Mouse (Mus musculus) skeletal muscle tissue, adult 2 months (tissue): ENCODE measurements at regions not wholly inside any gene's neighbourhood (a gene's known extent, or its start where the extent isn't known, plus 50 kb on each side); places are given as distances from the start of the nearest gene placed in this dataset.

ENCODE experiments used
- DNase-seq: peaks from one replicate; pipeline ENCODE4 v3.0.0-alpha.2; 2012; ENCODE audit warnings: low read depth, low spot score

- no peak for DNase-seq
Observed at GRCm38 (mm10) chr5:126954634-126955033, 287.0 kb upstream of the Tmem132c start.

GRCm38 (mm10) chr5:126964577-126964976, 277.0 kb upstream of the Tmem132c start:
- no peak for DNase-seq

GRCm38 (mm10) chr5:126967076-126967475, 274.5 kb upstream of the Tmem132c start:
- no peak for DNase-seq

- no peak for DNase-seq
Observed at GRCm38 (mm10) chr5:126969373-126969772, 272.2 kb upstream of the Tmem132c start.

GRCm38 (mm10) chr5:126971284-126971683, 270.3 kb upstream of the Tmem132c start:
- DNase-seq, result no peak

GRCm38 (mm10) chr5:126971981-126972380, 269.6 kb upstream of the Tmem132c start:
- DNase-seq, result no peak

GRCm38 (mm10) chr5:126973425-126973824, 268.2 kb upstream of the Tmem132c start:
- no peak for DNase-seq

GRCm38 (mm10) chr5:126974565-126974964, 267.0 kb upstream of the Tmem132c start:
- no peak for DNase-seq

GRCm38 (mm10) chr5:126995577-126995976, 246.0 kb upstream of the Tmem132c start:
- DNase-seq, result no peak

GRCm38 (mm10) chr5:127014166-127014565, 227.4 kb upstream of the Tmem132c start:
- no peak for DNase-seq

- no peak for DNase-seq
Observed at GRCm38 (mm10) chr5:127016467-127017060, 225.0 kb upstream of the Tmem132c start.

GRCm38 (mm10) chr5:127017971-127018370, 223.6 kb upstream of the Tmem132c start:
- DNase-seq, result no peak

GRCm38 (mm10) chr5:127036472-127036871, 205.1 kb upstream of the Tmem132c start:
- DNase-seq, result no peak

- DNase-seq, result no peak
Observed at GRCm38 (mm10) chr5:127057770-127058169, 183.8 kb upstream of the Tmem132c start.

GRCm38 (mm10) chr5:127074327-127074726, 167.3 kb upstream of the Tmem132c start:
- no peak for DNase-seq
